Mouse (Mus musculus) thymus, postnatal 14 days (tissue): ENCODE measurements around the gene Sec22c.

Experiments used
- DNase-seq: peaks from one replicate; pipeline ENCODE4 v3.0.0; 2021

The Sec22c gene

GRCm38 (mm10) chr9:121704646-121705625, at the start of gene Sec22c:
Sec22c (minus strand) TSS chr9:121705490.
- peak; percentile 95 for DNase-seq

- no peak for DNase-seq
These were observed 49.3 kb upstream of the Sec22c start for GRCm38 (mm10) chr9:121754624-121755023.

- DNase-seq: no peak
These were observed 47.5 kb upstream of the Sec22c start for GRCm38 (mm10) chr9:121752774-121753173.

GRCm38 (mm10) chr9:121744051-121744450, 38.8 kb upstream of the Sec22c start:
- DNase-seq: no peak

GRCm38 (mm10) chr9:121741168-121741567, 35.9 kb upstream of the Sec22c start:
- DNase-seq: no peak

- DNase-seq: no peak
These were observed 35.2 kb upstream of the Sec22c start for GRCm38 (mm10) chr9:121740490-121740889.

- DNase-seq: peak; percentile 44
These were observed 14.3 kb upstream of the Sec22c start for GRCm38 (mm10) chr9:121719347-121720331.

GRCm38 (mm10) chr9:121718792-121719318, 13.6 kb upstream of the Sec22c start, which contains the start of gene Nktr:
Nktr (plus strand) TSS chr9:121719169.
- peak; percentile 98 for DNase-seq

- DNase-seq: peak; percentile 26
These were observed 12.9 kb upstream of the Sec22c start for GRCm38 (mm10) chr9:121718070-121718705.

GRCm38 (mm10) chr9:121717048-121717447, 11.8 kb upstream of the Sec22c start:
- no peak for DNase-seq

- DNase-seq: no peak
These were observed 5.3 kb upstream of the Sec22c start for GRCm38 (mm10) chr9:121710584-121710975.

- DNase-seq: peak; percentile 99
These were observed 4.8 kb upstream of the Sec22c start, which contains the start of gene Ss18l2 for GRCm38 (mm10) chr9:121709898-121710583. Ss18l2 (plus strand) TSS chr9:121710329.

- DNase-seq: no peak
These were observed 3.5 kb upstream of the Sec22c start for GRCm38 (mm10) chr9:121708506-121709486.

GRCm38 (mm10) chr9:121707801-121708200, 2.5 kb upstream of the Sec22c start:
- no peak for DNase-seq

GRCm38 (mm10) chr9:121706029-121706675, 862 bp upstream of the Sec22c start:
- DNase-seq: peak; percentile 36

GRCm38 (mm10) chr9:121704261-121704645, 1.0 kb downstream of the Sec22c start:
- DNase-seq: peak; percentile 48

GRCm38 (mm10) chr9:121697150-121698049, 7.9 kb downstream of the Sec22c start:
- DNase-seq: peak; percentile 71

GRCm38 (mm10) chr9:121696626-121697025, 8.7 kb downstream of the Sec22c start:
- DNase-seq: no peak

- no peak for DNase-seq
These were observed 10.6 kb downstream of the Sec22c start for GRCm38 (mm10) chr9:121694736-121695135.
